Mouse (Mus musculus) heart, embryonic 13.5 days (tissue): ENCODE measurements around the gene Hif3a. TPM values are rescaled to one million over a fixed set of nuclear protein-coding genes. Genes with fewer than 3 reads are reported as not detected.

Experiments used
- ATAC-seq: fragments of 200-750 bp; cut with Nextera tagmentation; 2 replicates; pipeline ENCODE4 v1.8.0; 2017; ENCODE audit warnings: moderate TSS enrichment; ENCODE audit not compliant: insufficient number of reproducible peaks, low FRiP score, low TSS enrichment; ENCODE audit errors: extremely low read depth
- H3K27ac ChIP-seq: fragments of 300-500 bp; sonication (generic); replicated peaks from 2 replicates; pipeline ENCODE4 v1.5.1; 2015; ENCODE audit warnings: moderate library complexity, mild to moderate bottlenecking, inconsistent platforms
- H3K27me3 ChIP-seq: fragments of 300-500 bp; sonication (generic); replicated peaks from 2 replicates; pipeline ENCODE4 v1.6.1; 2015; ENCODE audit warnings: mild to moderate bottlenecking, inconsistent platforms
- H3K36me3 ChIP-seq: fragments of 300-500 bp; sonication (generic); 2 replicates; pipeline ENCODE4 v1.6.1; 2015; ENCODE audit warnings: mild to moderate bottlenecking, inconsistent platforms
- H3K4me1 ChIP-seq: fragments of 300-500 bp; sonication (generic); 2 replicates; pipeline ENCODE4 v1.6.1; 2015; ENCODE audit warnings: inconsistent platforms
- H3K4me2 ChIP-seq: fragments of 300-500 bp; sonication (generic); 2 replicates; pipeline ENCODE4 v1.6.1; 2015; ENCODE audit warnings: inconsistent platforms, mild to moderate bottlenecking, moderate library complexity
- H3K4me3 ChIP-seq: fragments of 300-500 bp; sonication (generic); 2 replicates; pipeline ENCODE4 v1.5.1; 2015; ENCODE audit warnings: moderate library complexity, mild to moderate bottlenecking, inconsistent platforms
- H3K9ac ChIP-seq: fragments of 300-500 bp; sonication (generic); 2 replicates; pipeline ENCODE4 v1.6.1; 2015; ENCODE audit warnings: inconsistent platforms, mild to moderate bottlenecking, moderate library complexity
- H3K9me3 ChIP-seq: fragments of 300-500 bp; sonication (generic); 2 replicates; pipeline ENCODE4 v1.6.1; 2016; ENCODE audit warnings: inconsistent platforms
- WGBS: fragments of 180-500 bp; shearing (Covaris S2); methylation state at CpG from one replicate; pipeline ENCODE4 v1.1.7; 2015; ENCODE audit warnings: mixed read lengths; 5-methylcytosine and 5-hydroxymethylcytosine counted together
- polyA plus RNA-seq: library from polyadenylated mRNA; unstranded; fragments of >200 nt; fragmentation: Nextera tagmentation; extraction: Ambion mirVana; gene quantifications from 2 replicates; pipeline ENCODE4 v1.2.1, GENCODE M21; 2015

Gene Hif3a
- polyA plus RNA-seq, 1 experiment from 2014 or later, result 26.7 TPM

DNA sequence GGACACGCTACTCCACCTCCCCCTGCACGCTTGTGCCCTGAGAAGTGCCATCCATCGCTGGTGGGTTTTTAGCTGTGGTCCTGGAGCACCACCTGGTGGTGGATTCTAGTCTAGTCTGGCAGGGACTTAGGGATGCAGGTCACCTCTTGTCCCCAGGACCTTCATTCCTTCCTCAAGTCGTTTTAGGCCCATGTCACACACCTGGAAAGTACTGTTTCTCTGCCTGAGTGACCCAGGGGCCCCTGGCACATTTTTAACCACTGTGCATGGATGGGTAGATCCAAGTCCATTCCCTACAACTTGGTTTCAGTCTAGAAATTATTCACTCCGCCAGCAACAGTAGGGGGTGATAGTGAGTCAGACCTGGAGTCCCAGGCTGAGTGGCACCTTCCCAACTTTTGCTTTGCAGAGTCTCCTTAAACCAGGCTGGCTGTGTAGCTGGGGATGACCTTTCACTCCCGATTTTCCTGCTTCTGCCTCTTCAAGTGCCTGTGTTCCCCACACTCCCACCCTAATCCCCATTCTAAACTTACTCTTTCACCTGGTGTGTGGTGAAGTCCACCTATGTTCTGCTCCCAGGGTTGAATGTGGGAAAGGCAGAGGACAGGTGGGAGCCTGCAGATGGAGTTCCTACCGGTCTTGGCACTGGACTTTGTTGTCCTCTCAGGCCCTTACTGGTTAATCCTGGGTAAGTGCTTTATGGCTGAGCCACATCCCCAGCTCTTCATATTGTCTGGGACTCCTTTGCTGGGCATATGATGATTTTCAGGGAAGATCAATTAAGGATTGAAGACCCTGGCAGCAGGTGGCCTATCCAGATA, 59.6 kb downstream of the Hif3a start:
- H3K27ac ChIP-seq, result no peak overlapping the region; the same call in 1 of the 2 replicates

DNA sequence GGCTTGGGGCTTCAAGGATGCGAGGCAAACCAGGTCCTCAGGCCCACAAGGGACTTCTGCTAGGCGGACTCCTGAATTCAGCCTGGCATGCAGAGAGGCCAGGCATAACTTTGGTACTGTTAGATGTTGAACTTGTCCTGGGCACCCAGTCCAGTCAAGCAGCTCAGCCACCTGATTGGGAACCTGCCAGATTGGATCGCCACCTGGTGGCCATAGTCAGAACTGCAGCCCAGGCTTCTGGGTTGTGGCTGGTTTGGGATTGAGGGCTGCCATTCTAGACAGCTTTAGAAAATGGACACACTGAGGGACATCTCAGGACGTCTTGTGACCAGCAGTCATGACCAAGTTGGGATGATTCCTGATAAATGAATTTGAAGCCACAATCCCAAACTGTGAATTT, 62.6 kb downstream of the Hif3a start:
- Histone ChIP-seq H3K9me3 (no peaks in the 10 kb centered on the region), H3K4me2 (no peak overlapping the region), H3K4me1 (peaks cover 54% of the 10 kb centered on the region), H3K36me3 (peaks cover 86% of the 10 kb centered on the region), H3K4me3 (no peak overlapping the region), H3K27ac (peak overlapping the region; percentile 33), H3K9ac (no peak overlapping the region), H3K27me3 (no peaks in the 10 kb centered on the region)
- 0 out of 2 replicates have a peak, but pooled peaks have one; percentile 5 for ATAC-seq
- WGBS, result 30% methylated on average over 4 of the region's 4 CpGs

More for the DNA sequence above, 59.6 kb downstream of the Hif3a start:
- WGBS, result 15% methylated on average over 7 of the region's 7 CpGs
- no peak for ATAC-seq
- Histone ChIP-seq H3K36me3 (peaks cover 92% of the 10 kb centered on the region), H3K4me2 (no peak overlapping the region), H3K27me3 (no peaks in the 10 kb centered on the region), H3K9me3 (no peaks in the 10 kb centered on the region), H3K9ac (no peak overlapping the region), H3K4me1 (peaks cover 25% of the 10 kb centered on the region), H3K4me3 (no peak overlapping the region)

DNA sequence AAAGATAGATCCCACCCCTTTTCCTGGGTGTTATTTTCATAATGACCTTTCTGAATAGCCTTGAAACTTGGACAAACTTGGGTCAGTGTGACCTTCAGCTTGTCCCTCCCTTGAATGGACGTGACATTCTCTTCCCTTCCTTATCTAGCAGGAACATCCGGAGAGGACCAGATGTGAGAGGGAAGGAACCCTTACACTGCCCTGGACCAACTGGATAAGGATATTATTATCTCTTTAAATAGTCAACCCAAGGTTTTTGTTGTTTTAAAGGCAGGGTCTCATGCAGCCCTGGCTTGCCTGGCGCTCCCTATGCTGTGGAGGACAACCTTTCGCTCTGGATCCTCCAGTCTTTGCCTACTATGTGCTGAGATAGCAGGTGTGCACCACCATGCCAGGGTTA, 63.0 kb downstream of the Hif3a start:
- Histone ChIP-seq H3K36me3 (peaks cover 82% of the 10 kb centered on the region), H3K9me3 (no peaks in the 10 kb centered on the region), H3K27ac (peak overlapping the region; percentile 33), H3K4me3 (no peak overlapping the region), H3K9ac (no peak overlapping the region), H3K4me1 (peaks cover 56% of the 10 kb centered on the region), H3K4me2 (no peak overlapping the region), H3K27me3 (no peaks in the 10 kb centered on the region)
- 35% methylated on average over 4 of the region's 4 CpGs for WGBS
- 0 out of 2 replicates have a peak, but pooled peaks have one; percentile 6 for ATAC-seq

DNA sequence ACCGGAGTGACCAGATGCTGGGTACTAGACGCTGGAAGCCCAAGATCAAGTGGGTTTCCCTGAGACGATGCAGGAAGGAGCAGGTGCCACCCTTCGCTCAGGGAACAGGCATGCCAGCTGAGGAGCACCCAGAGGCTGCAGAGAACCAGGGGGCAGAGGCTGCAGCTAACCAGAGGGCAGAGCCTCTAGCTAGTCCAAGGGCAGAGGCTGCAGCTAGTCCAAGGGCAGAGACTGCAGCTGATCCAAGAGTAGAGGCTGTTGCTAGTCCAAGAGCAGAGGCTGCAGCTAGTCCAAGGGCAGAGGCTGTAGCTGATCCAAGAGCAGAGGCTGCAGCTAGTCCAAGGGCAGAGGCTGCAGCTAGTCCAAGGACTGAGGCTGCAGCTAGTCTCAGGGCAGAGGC, 66.9 kb downstream of the Hif3a start:
- Histone ChIP-seq H3K27me3 (no peaks in the 10 kb centered on the region), H3K36me3 (peaks cover 49% of the 10 kb centered on the region), H3K9me3 (no peaks in the 10 kb centered on the region), H3K4me3 (peak overlapping the region; percentile 77), H3K4me1 (peaks cover 78% of the 10 kb centered on the region), H3K9ac (peak overlapping the region; percentile 95), H3K4me2 (peak overlapping the region; percentile 94), H3K27ac (peak overlapping the region; percentile 95)
- WGBS, result 75% methylated on average over 4 of the region's 4 CpGs
- no peak for ATAC-seq

DNA sequence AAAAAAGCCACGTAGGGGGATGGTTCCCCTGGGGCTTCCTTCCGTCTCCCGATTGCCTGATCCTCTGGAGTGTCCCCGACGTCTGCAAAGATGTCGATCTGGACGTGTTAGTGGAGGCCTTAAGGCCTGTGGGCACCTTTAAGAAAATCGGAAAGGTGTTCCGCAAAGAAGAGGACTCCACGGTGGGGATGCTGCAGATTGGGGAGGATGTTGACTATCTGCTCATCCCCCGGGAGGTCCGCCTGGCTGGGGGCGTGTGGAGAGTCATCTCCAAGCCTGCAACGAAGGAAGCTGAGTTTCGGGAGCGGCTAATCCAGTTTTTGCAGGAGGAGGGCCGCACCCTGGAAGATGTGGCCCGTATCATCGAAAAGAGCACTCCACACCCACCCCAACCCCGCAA, 67.8 kb downstream of the Hif3a start:
- no peak for ATAC-seq
- peak overlapping the region; percentile 77 for H3K4me3 ChIP-seq
- peaks cover 85% of the 10 kb centered on the region for H3K4me1 ChIP-seq
- no peaks in the 10 kb centered on the region for H3K9me3 ChIP-seq
- peak overlapping the region; percentile 94 for H3K4me2 ChIP-seq
- 1% methylated on average over 20 of the region's 20 CpGs for WGBS
- H3K9ac ChIP-seq, result peak overlapping the region; percentile 95
- H3K36me3 ChIP-seq, result peaks cover 41% of the 10 kb centered on the region
- peak overlapping the region; percentile 95 for H3K27ac ChIP-seq
- no peaks in the 10 kb centered on the region for H3K27me3 ChIP-seq

DNA sequence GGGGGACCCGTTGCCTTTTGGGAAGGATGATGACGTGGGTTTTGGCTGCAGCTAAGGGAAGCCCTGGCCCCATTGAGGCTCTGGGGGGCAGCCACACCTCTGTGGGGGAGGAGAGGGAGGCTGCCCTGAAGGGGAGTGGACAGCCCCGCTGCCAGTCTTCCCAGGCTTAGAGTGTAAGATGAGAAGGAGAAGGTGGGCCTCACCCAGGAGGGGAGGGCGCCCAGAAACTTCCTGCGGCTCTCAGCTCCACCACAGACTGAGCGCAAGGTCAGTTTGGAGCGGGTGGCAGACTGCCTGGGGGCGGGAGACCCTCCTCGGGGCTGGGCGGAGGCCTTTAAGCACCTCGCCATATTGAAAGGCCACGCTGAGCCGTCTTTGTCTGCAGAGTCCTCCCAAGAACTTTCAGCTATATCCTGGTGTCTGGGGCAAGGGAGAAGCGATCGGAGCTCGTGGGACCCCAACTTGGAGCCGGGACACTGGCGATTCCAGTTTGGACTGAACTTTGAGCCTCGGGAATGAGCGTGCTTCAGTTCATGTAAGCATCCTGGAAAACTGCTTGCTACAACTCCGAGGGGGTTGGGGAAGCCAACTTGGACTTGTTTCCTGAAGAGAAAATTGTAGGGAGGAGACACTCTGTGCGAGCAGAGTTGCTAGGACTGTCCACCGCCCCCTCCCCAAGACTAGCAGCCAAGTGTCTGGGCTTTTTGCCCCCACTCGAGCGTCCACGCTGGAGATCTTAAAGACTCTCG, 68.4 kb downstream of the Hif3a start:
- Histone ChIP-seq H3K9ac (peak overlapping the region; percentile 95), H3K4me2 (peak overlapping the region; percentile 94), H3K4me1 (peaks cover 80% of the 10 kb centered on the region), H3K4me3 (peak overlapping the region; percentile 77), H3K27ac (peak overlapping the region; percentile 95), H3K27me3 (no peaks in the 10 kb centered on the region), H3K36me3 (peaks cover 36% of the 10 kb centered on the region), H3K9me3 (no peaks in the 10 kb centered on the region)
- ATAC-seq, result peak; percentile 85
- WGBS, result under 1% methylated on average over 27 of the region's 27 CpGs

DNA sequence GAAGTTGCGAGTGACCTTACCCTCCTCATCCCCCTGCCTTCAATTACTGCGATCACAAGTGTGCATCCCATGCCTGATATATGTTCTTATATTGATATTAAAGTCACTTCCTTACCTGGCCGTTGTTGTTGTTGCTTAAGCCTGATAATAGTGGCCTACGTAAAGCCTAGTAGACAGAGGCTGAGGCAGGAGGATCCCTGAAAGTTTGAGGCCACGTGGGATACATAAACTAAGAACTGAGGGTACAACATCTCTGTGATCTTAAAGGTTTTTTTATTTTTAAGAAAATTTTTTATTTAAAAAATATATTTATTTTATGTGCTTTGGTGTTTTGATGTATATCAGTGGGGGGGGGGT, 69.8 kb downstream of the Hif3a start, which contains the start of gene Ccdc8:
Ccdc8 (plus strand) TSS at position 258 of the 357 bp plus-strand sequence.
- H3K9ac ChIP-seq, result peak within 1 kb of the TSS; percentile 95
- H3K36me3 ChIP-seq, result peaks cover 22% of the 10 kb centered on the region
- 92% methylated on average over 5 of the region's 5 CpGs for WGBS
- peak within 1 kb of the TSS; percentile 94 for H3K4me2 ChIP-seq
- ATAC-seq, result no peak
- H3K4me1 ChIP-seq, result peaks cover 78% of the 10 kb centered on the region
- no peaks in the 10 kb centered on the region for H3K27me3 ChIP-seq
- peak within 1 kb of the TSS; percentile 77 for H3K4me3 ChIP-seq
- H3K9me3 ChIP-seq, result no peaks in the 10 kb centered on the region
- H3K27ac ChIP-seq, result peak within 1 kb of the TSS; percentile 95

DNA sequence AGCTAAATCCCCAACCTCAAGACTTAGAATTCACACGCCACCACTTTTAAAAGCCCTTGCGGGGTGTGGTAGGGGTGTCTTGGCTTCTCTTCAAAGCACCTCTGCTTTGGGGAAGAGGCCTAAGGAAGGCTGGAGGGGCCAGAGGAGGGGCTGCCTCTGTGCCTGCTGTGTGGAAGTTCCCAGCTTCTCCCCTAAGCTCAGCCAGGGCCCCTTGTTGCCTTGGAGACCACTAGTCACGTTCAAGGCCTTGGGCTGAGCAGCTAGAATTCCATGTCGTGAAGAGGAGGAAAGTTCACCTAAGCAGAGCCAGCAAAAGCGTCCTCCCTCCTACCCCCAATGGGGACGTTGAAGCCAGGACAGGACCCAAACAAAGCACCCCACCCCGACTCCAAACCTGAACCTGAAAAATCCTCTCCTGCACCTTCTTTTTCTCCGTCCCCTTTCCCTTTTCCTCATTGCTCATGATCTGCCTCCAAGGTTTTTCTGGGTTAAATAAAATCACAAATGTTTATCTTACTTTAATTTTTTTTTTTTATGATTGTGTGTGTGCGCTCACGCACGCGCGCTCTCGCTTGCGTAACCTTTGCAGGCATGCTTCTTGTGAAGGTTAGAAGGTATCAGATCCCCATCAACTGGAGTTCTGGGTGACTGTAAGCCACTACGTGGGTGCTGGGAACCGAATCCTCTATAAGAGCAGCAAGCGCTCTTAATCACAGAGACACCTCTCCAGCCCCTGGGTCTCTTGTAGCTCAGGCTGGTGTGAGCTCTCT, 70.4 kb downstream of the Hif3a start:
- no peaks in the 10 kb centered on the region for H3K27me3 ChIP-seq
- peak; percentile 47; the same call in 1 of the 2 replicates for ATAC-seq
- peaks cover 76% of the 10 kb centered on the region for H3K4me1 ChIP-seq
- peak overlapping the region; percentile 48 for H3K4me2 ChIP-seq
- no peaks in the 10 kb centered on the region for H3K9me3 ChIP-seq
- peak overlapping the region; percentile 90 for H3K27ac ChIP-seq
- H3K36me3 ChIP-seq, result peaks cover 16% of the 10 kb centered on the region
- H3K4me3 ChIP-seq, result peak overlapping the region; percentile 10; the same call in 1 of the 2 replicates
- 50% methylated on average over 18 of the region's 18 CpGs for WGBS
- H3K9ac ChIP-seq, result peak overlapping the region; percentile 72

DNA sequence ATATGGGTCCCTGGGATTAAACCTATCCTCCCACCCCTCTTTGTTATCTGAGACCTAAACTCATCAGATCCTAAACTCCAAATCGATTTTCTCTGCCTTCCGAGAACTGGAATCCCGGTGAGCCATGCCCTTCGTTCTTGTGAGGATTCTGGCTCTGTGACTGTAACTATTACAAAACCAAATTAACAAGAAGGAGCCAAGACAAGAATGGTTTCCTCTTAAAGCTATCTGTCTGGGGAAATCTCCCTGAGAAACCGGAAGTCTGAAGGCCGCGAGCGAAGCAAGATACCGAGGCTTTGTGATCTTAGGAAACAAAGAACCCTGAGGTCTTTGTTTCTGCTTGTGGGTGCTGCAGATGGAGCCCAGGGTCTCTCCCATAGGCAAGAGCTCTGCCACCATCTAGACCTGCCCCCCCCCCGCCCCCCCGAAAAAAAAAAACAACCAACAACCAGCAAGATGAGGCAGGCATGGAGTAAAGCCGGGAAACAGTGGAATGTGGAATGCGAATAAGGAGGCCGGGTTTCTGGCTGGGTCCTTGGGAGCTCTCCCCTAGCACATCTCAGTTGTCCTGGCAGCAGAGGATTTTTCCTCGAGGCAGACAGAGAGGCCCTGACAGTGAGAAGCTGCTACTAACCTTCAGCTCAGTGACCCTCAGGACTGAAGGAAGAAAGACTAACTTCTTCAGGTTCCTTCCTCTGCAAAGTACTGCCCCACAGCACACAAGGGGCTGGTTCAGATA, 72.1 kb downstream of the Hif3a start:
- Histone ChIP-seq H3K4me2 (0 out of 2 replicates have a peak overlapping the region, but pooled peaks have one; percentile 16), H3K27me3 (no peaks in the 10 kb centered on the region), H3K9me3 (no peaks in the 10 kb centered on the region), H3K36me3 (peaks cover 1% of the 10 kb centered on the region; the same call in 1 of the 2 replicates), H3K4me1 (peaks cover 62% of the 10 kb centered on the region), H3K9ac (peak overlapping the region; percentile 55), H3K27ac (peak overlapping the region; percentile 90), H3K4me3 (no peak overlapping the region)
- WGBS, result 30% methylated on average over 15 of the region's 15 CpGs
- ATAC-seq, result no peak

DNA sequence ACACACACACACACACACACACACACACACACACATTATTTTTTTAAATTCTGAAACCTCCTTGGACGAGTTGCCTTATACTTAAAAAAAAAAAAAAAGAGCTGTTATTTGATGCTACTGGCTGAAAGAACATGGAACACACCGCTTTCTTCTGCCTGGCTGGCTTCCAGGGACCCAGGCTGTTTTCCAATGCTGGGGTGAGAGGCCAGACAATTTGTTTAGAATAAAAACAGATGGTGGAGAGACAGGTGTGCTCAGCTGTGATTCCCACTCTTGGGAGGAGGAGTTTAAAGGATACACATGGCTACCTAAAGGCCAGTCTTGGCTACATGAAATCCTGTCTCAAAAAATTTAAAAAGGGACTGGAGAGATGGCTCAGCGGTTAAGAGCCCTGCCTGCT, 73.8 kb downstream of the Hif3a start:
- H3K27ac ChIP-seq, result peak overlapping the region; percentile 48; the same call in 1 of the 2 replicates
- no peak overlapping the region for H3K4me2 ChIP-seq
- no peak overlapping the region for H3K9ac ChIP-seq
- no peak for ATAC-seq
- H3K36me3 ChIP-seq, result no peaks in the 10 kb centered on the region
- H3K9me3 ChIP-seq, result no peaks in the 10 kb centered on the region
- no peak overlapping the region for H3K4me3 ChIP-seq
- no peaks in the 10 kb centered on the region for H3K27me3 ChIP-seq
- WGBS, result 56% methylated on average over 3 of the region's 3 CpGs
- H3K4me1 ChIP-seq, result peaks cover 54% of the 10 kb centered on the region
